ENCODE assay signal across 8 mouse cellular contexts in genomic region chr8:123752773-123753468, GRCm38 (mm10). TPM values are rescaled to one million over a fixed set of nuclear protein-coding genes. Genes with fewer than 3 reads are reported as not detected.
DNase-seq lines count a peak whose midpoint lies in the region.

No protein-coding gene starts in this region.

- no peaks in the 10 kb centered on the region; the same call in none of the 2 replicates for H3K27me3 ChIP-seq in forebrain, embryonic 10.5 days (ENCODE audit: poor library complexity, severe bottlenecking)

- DNase-seq in heart, adult 11 months, result peak; percentile 89
- DNase-seq in heart, adult 18-20 months, result no peak
- peak; percentile 58 for DNase-seq in A20 (ENCODE audit: low read depth, low spot score)
- DNase-seq in forebrain, embryonic 10.5 days (ENCODE audit: extremely low spot score, low spot score), result peak; percentile 51
- DNase-seq in mesoderm, embryonic 11.5 days (ENCODE audit: low read depth, low spot score), result peak; percentile 84
- no peak for DNase-seq in c-Kit-positive CD71-positive TER-119-positive erythroid progenitor cells, embryonic 14.5 days (ENCODE audit: low spot score)
- no peak for DNase-seq in cerebellum, adult 9-11 months
- no peak for DNase-seq in urinary bladder, adult 2 months (ENCODE audit: low spot score)

- peaks cover 42% of the 10 kb centered on the region for H3K4me1 ChIP-seq in forebrain, embryonic 10.5 days

- H3K9me3 ChIP-seq in forebrain, embryonic 10.5 days, result no peaks in the 10 kb centered on the region

- H3K4me3 ChIP-seq in forebrain, embryonic 10.5 days, result peak overlapping the region; percentile 15; the same call in 1 of the 2 replicates

- no peaks in the 10 kb centered on the region for H3K36me3 ChIP-seq in forebrain, embryonic 10.5 days (replicated peaks)

- peak overlapping the region; percentile 85 for H3K27ac ChIP-seq in forebrain, embryonic 10.5 days

- 53% methylated on average over 13 of the region's 13 CpGs for WGBS in forebrain, embryonic 10.5 days

RNA-seq across cellular contexts. Expression of gene Rab4a, which starts 52.9 kb away (rescaled TPM):
- total RNA-seq in heart, adult 18-20 months (2021), result 1 to 10 TPM; 8.6 to 8.9 TPM
- 74.9 and 77.6 TPM in 2 replicates for polyA plus RNA-seq in forebrain, embryonic 10.5 days (2016; fragmentation: Nextera tagmentation; extraction: Ambion mirVana)
- polyA plus RNA-seq in urinary bladder, adult 2 months (2012; rRNA removed), result 37.0 and 41.4 TPM in 2 replicates

Comparison
In these comparisons a context has a peak if more than half of its experiments do, and no peak if none do; other contexts are left out.
1. DNase-seq: peak in heart, adult 11 months (single experiment), A20 (single experiment), forebrain, embryonic 10.5 days (single experiment) and mesoderm, embryonic 11.5 days (single experiment); none in heart, adult 18-20 months (0 of 2), c-Kit-positive CD71-positive TER-119-positive erythroid progenitor cells, embryonic 14.5 days (single experiment), cerebellum, adult 9-11 months (single experiment) and urinary bladder, adult 2 months (single experiment).